Mouse (Mus musculus) retina, adult 2 months (tissue): Measurements from ENCODE around the gene Timp3.

Source experiments
- DNase-seq: peaks from one replicate; pipeline ENCODE4 v3.0.0-alpha.2; 2012; ENCODE audit warnings: low read depth, low spot score

Timp3 gene

DNA sequence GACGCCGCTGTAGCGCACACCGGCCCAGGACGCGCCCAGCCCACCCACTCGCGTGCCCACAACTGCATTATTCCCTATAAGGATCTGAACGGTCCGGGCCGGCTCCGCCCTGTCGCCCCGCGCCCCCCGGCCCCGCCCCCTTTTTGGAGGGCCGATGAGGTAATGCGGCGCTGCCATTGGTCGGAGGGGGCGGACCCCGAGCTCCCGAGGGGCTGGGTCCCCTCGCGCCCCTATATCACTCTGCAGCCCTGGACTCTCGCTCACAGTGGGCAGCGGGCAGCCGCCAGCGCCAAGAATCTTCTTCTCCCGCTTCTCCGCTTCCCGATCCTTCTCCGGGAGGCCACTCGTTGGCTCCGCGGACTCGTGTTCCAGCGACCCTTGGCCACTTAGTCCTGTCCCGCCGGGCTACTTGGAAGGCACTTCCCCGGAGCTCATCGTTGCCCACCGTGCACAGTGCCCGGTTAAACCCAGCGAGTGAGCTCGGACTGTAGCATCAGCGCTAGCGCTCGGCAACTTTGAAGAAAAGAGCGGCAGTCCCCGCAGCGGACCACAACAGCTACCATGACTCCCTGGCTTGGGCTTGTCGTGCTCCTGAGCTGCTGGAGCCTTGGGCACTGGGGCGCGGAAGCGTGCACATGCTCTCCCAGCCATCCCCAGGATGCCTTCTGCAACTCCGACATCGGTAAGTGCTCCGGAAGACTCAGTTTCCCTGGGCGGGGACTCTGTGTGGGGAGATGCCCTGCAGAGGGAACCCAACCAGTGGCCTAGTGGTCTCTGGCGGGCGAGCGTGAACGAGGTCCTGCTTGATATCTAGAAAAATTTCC lies at the start of gene Timp3:
Timp3 (plus strand) TSS at position 80 of the 824 bp plus-strand sequence.
- no peak for DNase-seq

GRCm38 (mm10) chr10:86256221-86256620 lies 44.0 kb upstream of the Timp3 start:
- DNase-seq = no peak

- DNase-seq = no peak
These were observed 43.1 kb upstream of the Timp3 start for GRCm38 (mm10) chr10:86257045-86257444.

- no peak for DNase-seq
These were observed 42.1 kb upstream of the Timp3 start for GRCm38 (mm10) chr10:86258046-86258445.

GRCm38 (mm10) chr10:86258992-86259391 lies 41.2 kb upstream of the Timp3 start:
- DNase-seq = no peak

DNA sequence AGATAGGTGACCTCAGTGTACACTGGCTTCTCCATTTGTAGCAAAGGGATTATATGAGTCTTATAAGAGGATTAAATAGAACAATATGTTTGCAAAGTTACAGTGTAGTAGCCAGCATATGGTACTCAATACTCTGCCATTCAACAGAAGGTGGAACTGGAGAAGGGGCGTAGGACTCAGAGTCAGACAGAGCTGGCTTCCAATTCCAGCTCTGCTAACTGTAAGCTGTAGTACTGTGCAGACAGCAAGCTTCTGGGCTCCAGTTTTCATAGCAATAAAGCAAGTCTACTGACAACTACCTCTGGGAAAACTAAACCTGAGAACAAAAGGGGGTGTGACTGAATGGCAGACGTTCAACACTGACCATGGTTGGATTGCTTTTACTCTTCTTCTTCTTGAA lies 38.4 kb upstream of the Timp3 start:
- DNase-seq = no peak

DNA sequence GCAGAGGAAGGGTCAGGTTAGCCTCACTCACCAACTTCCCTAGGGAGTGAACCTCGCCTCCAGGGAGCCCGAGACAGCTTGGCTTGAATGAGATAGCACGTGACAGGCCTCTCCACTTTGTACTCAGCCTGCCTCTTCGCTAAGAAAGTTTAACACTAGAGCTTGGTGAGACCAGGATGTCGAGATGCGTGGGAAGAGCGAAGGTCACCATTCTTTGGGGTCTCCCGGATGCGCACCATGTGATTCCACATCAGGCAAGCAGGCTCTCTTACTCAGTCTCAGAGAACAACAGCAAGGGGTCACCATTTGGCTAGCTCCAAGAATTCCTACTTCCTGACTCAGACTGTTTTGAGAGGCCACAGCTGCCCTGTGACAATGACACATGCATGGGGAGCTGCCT lies 35.6 kb upstream of the Timp3 start:
- DNase-seq = no peak

GRCm38 (mm10) chr10:86270254-86270653 lies 29.9 kb upstream of the Timp3 start:
- DNase-seq = no peak

DNA sequence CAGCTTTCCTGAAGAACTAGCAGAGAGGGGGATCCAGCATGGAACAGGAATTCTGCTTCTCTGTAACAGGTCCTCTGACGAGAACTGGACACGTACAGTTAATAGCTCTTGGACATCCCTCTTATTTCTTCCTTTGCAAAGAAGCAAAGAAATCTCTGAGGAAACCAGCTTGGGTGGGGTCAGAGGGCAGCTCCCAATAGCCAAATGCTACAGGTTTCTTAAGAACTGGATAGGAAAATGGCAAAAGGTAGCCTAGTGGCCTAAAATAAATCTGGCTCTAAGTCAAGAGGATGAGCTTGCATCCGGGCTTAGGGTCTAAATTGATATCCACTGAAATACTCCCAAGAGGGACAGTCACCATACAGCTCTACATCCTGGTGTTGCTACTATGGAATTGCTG lies 27.3 kb upstream of the Timp3 start:
- DNase-seq = no peak

GRCm38 (mm10) chr10:86273410-86274191 lies 26.6 kb upstream of the Timp3 start:
- DNase-seq = no peak

DNA sequence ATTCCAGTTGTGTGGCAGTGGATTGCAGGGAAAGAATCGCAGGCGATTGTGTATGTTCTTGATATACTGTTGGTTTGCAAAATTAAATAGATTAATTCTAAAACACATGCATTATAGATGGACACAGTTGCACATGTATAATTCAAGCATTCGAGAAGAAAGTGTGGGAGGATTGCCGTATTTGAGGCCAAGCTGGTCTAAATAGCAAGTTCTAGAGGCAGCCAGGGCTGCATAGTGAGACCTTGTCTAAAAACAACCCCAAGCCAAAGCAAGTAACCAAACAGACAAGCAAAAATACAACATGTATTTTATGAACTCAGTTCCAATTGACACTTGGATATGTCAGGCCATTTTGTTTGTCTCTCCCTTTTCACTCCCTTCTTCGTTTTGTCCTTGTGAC lies 24.6 kb upstream of the Timp3 start:
- DNase-seq = no peak

- no peak for DNase-seq
These were observed 22.8 kb upstream of the Timp3 start for GRCm38 (mm10) chr10:86277327-86277726.

GRCm38 (mm10) chr10:86278481-86278880 lies 21.7 kb upstream of the Timp3 start:
- DNase-seq = no peak

DNA sequence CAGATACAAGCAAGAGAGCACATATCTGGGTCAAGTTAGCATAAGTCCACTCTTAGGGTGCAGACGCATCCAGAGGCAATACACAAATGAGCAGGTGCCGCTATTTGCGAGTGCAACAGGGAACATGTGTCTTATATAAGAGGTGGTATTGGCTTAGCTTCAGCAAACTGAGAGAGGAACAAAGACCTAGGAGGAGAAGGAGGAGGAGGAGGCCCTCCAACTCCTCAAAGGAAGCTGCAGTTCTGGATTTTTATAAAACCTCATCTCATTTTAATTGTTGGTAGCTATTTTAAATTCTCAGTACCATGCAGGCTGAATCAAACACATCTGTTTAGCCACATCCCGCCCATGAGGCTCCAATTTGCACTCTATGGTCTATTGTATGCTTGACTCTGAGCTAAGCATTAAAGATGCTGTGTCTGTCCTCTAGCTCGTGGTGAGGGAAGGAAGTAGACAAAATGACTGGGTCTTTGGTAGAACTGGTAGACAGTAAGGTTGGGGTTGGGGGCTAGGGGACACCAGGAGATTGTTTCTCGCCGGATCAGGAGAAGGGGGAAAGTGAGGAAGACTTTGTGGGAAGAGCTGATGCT lies 20.5 kb upstream of the Timp3 start:
- DNase-seq = no peak

GRCm38 (mm10) chr10:86281238-86281637 lies 18.9 kb upstream of the Timp3 start:
- no peak for DNase-seq

DNA sequence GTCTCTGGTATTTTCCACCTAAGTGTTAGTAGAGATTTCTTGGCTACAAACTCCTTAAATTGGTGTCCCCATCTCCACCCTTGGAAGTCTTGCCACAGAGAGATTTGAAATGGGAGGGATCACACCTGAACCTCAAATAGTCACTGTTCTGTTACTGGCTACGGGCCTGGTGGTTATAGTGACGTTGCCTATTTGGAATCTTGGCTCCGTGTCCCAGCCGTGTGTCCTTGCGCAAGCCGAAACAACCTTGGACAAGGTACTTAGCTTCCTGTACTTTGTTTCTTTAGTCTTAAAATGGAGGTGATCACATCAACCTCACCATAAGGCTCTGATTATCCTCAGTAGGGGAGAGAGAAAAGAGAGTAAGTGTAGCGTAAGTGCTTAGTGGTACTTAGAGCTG lies 13.7 kb upstream of the Timp3 start:
- DNase-seq = no peak

- no peak for DNase-seq
These were observed 9.9 kb upstream of the Timp3 start for GRCm38 (mm10) chr10:86290109-86290771.

DNA sequence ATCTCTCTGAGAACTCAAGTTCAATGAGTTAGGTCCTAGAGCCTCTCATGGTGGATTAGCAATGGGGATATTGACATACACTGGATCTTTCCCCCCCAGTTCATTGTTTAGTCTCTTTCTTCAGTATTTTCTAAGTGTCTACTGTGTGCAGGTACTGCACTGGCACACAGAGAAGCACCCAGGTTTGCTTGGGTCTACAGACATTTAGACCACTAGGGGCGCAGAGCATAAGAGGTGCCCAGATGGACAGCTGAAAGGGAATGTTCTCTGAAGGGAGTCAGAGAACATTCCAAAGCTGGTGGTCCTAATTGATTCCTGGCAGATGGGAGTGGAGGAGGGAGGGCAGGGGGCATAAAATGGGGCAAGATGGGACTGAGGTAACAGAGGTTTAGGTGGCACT lies 6.3 kb upstream of the Timp3 start:
- DNase-seq = no peak

DNA sequence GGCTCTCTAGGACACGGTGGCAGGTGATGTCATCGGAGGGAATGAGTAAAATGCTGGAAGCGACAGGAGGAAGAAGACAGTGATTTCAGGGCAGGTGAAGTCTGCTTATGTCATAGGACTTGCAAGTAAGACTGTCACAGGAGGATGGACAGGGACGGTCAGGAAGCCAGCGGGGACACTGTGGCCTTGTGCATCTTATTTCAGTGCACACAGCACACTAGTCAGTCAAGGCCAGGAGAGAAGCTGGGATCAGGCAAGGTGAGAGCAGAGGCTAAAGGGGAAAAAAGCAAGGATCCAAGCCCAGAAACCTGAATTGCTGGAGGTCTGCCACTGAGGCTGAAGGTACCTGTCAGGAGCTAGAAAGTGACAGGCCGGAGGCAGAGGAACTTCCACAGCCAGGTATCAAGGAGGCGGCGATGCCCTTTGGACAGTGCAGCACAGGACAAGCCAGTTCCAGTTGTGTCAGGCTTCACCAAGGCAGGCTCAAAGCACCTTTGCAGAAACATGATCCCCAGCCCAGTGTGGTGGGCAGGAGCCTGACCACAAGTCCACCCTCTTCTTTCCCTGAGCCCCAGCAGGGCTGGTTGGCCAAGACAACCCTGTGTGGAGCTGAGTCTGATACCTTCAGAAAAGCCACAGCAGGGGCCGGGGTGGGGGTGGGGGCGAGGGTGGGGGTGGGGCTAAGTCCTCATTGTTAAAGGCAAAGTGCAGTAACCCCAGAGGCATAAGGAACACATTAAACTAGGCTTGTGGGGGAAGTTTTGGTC lies 5.4 kb upstream of the Timp3 start:
- no peak for DNase-seq

DNA sequence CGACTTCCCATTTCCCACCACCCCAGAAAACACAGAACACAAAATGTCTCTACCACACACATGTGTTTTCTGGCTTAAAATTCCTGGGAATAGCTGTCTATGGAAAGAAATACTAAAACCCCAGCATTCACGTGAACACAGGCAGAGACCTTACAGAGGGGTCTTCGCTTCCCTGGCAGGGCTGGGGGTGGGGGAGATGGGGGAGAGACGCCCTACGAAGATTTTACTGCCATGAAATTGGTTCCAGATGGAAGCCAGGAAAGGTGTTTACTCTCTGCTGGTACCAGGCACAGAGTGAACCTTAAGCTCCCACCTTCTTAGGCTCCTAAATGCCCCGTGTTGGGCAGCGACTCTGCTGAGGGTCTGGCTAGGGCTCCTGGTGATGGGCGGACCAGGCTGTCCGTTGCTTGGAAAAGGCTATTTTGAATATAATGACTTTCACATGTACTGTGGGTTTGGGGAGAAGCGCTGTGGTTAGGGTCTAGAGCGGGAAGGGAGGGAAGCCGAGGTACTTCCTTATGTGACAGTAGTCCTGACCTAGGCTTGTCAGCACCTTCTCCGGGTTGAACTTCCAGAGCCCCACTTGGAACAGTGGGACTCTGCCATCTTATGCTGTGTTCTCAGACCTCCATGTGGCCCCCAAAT lies 4.6 kb upstream of the Timp3 start:
- no peak for DNase-seq

GRCm38 (mm10) chr10:86296111-86296510 lies 4.1 kb upstream of the Timp3 start:
- DNase-seq = peak; percentile 23
